Mouse (Mus musculus): Measurements from ENCODE around the gene Lctl.

- TF ChIP-seq CTCF (IDR thresholded peaks at IDR 0.05) (peak; percentile 22; the same call in 1 of the 2 replicates), EP300 (IDR thresholded peaks at IDR 0.05) (no peak)
These were observed 55.3 kb downstream of the Lctl start for GRCm38 (mm10) chr9:64172145-64172815.
